Mouse (Mus musculus) cortical plate, adult 2 months (tissue): ENCODE results near the gene Magohb.
"Not testable (repeated sequence)": the region's sequence is repeated elsewhere in the genome, so short reads cannot be mapped to it uniquely, and the experiment has no call there.

Source experiments
- CTCF ChIP-seq: fragments of 200-500 bp; IDR thresholded peaks from 2 replicates; pipeline ENCODE4 v1.5.1; 2011; ENCODE audit warnings: mild to moderate bottlenecking, control low read depth, low read length; ENCODE audit not compliant: insufficient read depth; ENCODE audit errors: extremely low read depth
- POLR2A ChIP-seq: fragments of 200-500 bp; IDR thresholded peaks from 2 replicates; pipeline ENCODE4 v1.6.1; 2011; ENCODE audit warnings: mild to moderate bottlenecking, low read length, control low read depth; ENCODE audit not compliant: insufficient read depth; ENCODE audit errors: extremely low read depth

DNA sequence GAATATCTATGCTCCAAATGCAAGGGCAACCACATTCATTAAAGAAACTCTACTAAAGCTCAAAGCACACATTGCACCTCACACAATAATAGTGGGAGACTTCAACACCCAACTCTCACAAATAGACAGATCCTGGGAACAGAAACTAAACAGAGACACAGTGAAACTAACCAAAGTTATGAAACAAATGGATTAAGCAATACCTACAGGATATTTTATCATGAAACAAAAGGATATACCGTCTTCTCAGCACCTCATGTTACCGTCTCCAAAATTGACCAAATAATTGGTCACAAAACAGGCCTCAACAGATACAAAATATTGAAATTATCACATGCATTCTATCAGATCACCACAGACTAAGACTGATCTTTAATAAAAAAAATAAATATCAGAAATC is 14.9 kb downstream of the Magohb start:
- not testable (repeated sequence) for TF ChIP-seq POLR2A, CTCF
